Mouse (Mus musculus) heart, embryonic 11.5 days (tissue): ENCODE measurements around the gene Cel. TPM values are rescaled to one million over a fixed set of nuclear protein-coding genes. Genes with fewer than 3 reads are reported as not detected.

Experiments
- ATAC-seq: fragments of 200-750 bp; cut with Nextera tagmentation; replicated peaks from 2 replicates; pipeline ENCODE4 v1.8.0; 2017; ENCODE audit warnings: moderate library complexity; ENCODE audit not compliant: insufficient number of reproducible peaks, low FRiP score, low TSS enrichment
- H3K27ac ChIP-seq: fragments of 300-500 bp; sonication (generic); 2 replicates; pipeline ENCODE4 v1.5.1; 2014; ENCODE audit warnings: mild to moderate bottlenecking, low read depth, low read length
- H3K27me3 ChIP-seq: fragments of 300-500 bp; sonication (generic); 2 replicates; pipeline ENCODE4 v1.6.1; 2014; ENCODE audit warnings: mild to moderate bottlenecking, low read length, mixed read lengths; ENCODE audit not compliant: control insufficient read depth, insufficient read depth
- H3K36me3 ChIP-seq: fragments of 300-500 bp; sonication (generic); 2 replicates; pipeline ENCODE4 v1.6.1; 2014; ENCODE audit warnings: mild to moderate bottlenecking, low read length, moderate library complexity, mixed read lengths; ENCODE audit not compliant: control insufficient read depth, insufficient read depth
- H3K4me1 ChIP-seq: fragments of 300-500 bp; sonication (generic); 2 replicates; pipeline ENCODE4 v1.6.1; 2014; ENCODE audit warnings: low read length; ENCODE audit not compliant: control insufficient read depth, insufficient read depth
- H3K4me2 ChIP-seq: fragments of 300-500 bp; sonication (generic); 2 replicates; pipeline ENCODE4 v1.6.1; 2014; ENCODE audit warnings: mild to moderate bottlenecking, moderate library complexity
- H3K4me3 ChIP-seq: fragments of 300-500 bp; sonication (generic); 2 replicates; pipeline ENCODE4 v1.5.1; 2014; ENCODE audit warnings: low read depth, low read length
- H3K9ac ChIP-seq: fragments of 300-500 bp; sonication (generic); 2 replicates; pipeline ENCODE4 v1.6.1; 2014; ENCODE audit warnings: mild to moderate bottlenecking, low read depth, low read length, moderate library complexity
- H3K9me3 ChIP-seq: fragments of 300-500 bp; sonication (generic); replicated peaks from 2 replicates; pipeline ENCODE4 v1.6.1; 2016; ENCODE audit warnings: low read length; ENCODE audit not compliant: control insufficient read depth
- WGBS: fragments of 180-500 bp; shearing (Covaris S2); extraction: QIAGEN DNeasy Blood & Tissue Kit; methylation state at CpG from one replicate; pipeline ENCODE4 v1.1.7; 2014; ENCODE audit not compliant: insufficient replicate concordance; 5-methylcytosine and 5-hydroxymethylcytosine counted together
- polyA plus RNA-seq: library from polyadenylated mRNA; unstranded; fragments of >200 nt; fragmentation: Nextera tagmentation; extraction: Ambion mirVana; gene quantifications from 2 replicates; pipeline ENCODE4 v1.2.1, GENCODE M21; 2014

Gene Cel
- polyA plus RNA-seq, 1 experiment from 2014 or later: not detected

DNA sequence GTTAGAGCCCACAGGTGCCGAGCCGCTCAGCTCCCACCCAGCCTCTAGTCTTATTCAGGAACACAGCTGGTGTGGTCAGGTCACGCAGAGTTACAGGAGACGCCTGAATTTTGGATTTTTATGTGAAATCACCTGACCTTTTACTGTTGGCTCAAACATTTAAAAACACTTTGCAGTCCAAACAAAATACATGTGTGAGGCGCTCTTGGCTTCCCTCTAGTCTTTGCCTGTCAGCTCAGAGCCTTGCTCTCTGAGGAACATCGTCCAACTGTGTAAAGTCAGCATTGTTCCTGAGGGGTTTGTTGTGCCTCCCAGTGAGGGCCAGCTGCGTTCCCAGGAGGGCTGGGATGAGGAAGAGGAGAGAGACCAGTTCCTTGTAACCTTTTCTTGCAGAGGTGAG lies 32.9 kb downstream of the Cel start:
- Histone ChIP-seq H3K27ac (no peak overlapping the region), H3K9ac (no peak overlapping the region), H3K4me2 (no peak overlapping the region), H3K36me3 (no peaks in the 10 kb centered on the region), H3K9me3 (no peaks in the 10 kb centered on the region), H3K27me3 (no peaks in the 10 kb centered on the region), H3K4me1 (peaks cover 43% of the 10 kb centered on the region), H3K4me3 (no peak overlapping the region)
- WGBS: 71% methylated on average over 7 of the region's 7 CpGs
- no peak for ATAC-seq

DNA sequence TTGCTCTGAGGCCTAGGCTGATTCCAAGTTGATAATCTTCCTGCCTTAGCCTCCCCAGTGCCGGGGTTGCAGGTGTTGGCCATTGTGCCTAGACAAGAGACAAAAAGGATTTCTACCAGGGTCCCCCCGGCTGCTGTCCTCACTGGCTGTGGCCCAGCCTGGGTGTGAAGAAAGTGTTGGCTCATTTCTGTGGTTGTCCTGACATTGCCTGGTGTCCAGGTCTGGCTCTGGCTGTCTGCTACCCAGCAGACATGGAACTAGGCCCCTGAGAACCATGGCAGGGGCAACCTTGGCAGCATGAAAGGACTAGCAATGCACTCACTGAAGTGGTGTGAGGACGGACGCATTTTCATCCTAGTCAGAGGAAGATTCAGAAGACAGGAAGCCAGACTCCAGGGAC lies 33.3 kb downstream of the Cel start:
- no peak overlapping the region for H3K4me2 ChIP-seq
- no peak overlapping the region for H3K9ac ChIP-seq
- no peaks in the 10 kb centered on the region for H3K36me3 ChIP-seq
- H3K27me3 ChIP-seq: no peaks in the 10 kb centered on the region
- no peak overlapping the region for H3K27ac ChIP-seq
- 80% methylated on average over 4 of the region's 4 CpGs for WGBS
- no peak overlapping the region for H3K4me3 ChIP-seq
- peaks cover 43% of the 10 kb centered on the region for H3K4me1 ChIP-seq
- ATAC-seq: no peak
- H3K9me3 ChIP-seq: no peaks in the 10 kb centered on the region

DNA sequence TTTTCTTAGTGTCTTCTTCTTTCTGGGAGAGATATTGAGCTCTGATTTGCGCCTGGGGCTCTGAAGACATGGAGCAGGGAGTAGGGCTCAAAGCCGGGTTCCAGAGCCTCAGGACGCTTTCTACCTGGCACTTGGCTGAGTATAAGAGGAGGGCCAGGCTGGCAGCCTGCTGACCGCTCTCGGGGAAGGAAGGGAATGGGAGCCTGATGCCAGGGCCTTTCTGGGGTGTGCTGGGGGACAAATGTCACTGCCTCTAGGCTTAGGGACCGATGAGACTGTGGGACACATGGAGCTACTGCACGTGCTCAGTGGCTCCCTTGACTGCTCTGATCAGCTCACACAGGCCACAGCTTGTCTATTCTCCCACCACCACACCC lies 34.9 kb downstream of the Cel start:
- Histone ChIP-seq H3K9ac (no peak overlapping the region), H3K27me3 (no peaks in the 10 kb centered on the region), H3K4me1 (peaks cover 38% of the 10 kb centered on the region), H3K27ac (no peak overlapping the region), H3K36me3 (no peaks in the 10 kb centered on the region), H3K4me3 (no peak overlapping the region), H3K4me2 (no peak overlapping the region), H3K9me3 (no peaks in the 10 kb centered on the region)
- ATAC-seq: no peak
- 83% methylated on average over 7 of the region's 7 CpGs for WGBS

DNA sequence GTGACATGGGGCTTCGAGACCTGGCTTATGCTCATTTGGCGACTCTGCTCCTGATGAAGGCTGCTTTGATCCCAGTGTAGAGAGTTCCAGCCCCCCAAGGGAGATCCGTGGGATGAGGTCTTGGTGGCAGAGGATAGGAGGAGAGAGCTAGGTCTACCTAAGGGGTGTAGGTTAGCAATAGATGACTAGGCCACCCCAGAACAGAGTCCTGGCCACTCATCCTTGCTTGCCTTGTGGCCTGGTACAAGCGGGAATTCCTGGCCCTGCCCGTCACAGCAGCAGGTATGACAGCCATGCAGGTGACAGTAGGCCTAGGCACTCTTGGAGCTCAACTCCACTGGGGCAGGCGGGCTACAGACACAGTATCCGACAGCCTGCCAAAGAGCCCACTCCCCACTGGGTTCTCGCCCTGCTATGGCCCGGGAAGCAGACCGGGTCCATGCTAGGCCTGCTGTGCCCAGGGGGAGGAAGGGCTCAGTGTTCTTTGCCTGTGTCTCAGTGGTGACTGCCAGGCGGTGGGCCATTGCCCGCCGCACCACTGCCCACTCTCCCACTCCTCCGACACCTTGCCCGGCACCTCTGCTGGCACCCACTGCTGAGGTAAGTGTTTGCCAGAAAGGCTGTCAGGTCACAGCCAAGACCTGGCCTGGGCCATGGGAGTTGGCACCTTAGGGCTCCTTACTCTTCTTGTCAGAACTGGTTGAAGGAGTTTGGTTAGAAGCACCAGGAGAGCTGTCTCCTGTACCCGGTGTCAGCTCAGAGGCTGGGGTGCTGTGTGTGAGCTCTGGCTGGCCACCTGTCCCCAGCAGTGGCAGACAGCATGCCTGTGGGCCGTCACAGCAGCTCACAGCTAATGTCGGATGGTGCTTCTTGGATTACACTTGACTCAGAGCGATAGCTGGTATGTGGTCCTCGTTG lies 35.5 kb downstream of the Cel start:
- H3K9me3 ChIP-seq: no peaks in the 10 kb centered on the region
- no peak for ATAC-seq
- no peak overlapping the region for H3K4me3 ChIP-seq
- no peak overlapping the region for H3K9ac ChIP-seq
- no peak overlapping the region for H3K4me2 ChIP-seq
- H3K27me3 ChIP-seq: no peaks in the 10 kb centered on the region
- H3K27ac ChIP-seq: no peak overlapping the region
- 81% methylated on average over 20 of the region's 20 CpGs for WGBS
- peaks cover 36% of the 10 kb centered on the region for H3K4me1 ChIP-seq
- H3K36me3 ChIP-seq: no peaks in the 10 kb centered on the region

DNA sequence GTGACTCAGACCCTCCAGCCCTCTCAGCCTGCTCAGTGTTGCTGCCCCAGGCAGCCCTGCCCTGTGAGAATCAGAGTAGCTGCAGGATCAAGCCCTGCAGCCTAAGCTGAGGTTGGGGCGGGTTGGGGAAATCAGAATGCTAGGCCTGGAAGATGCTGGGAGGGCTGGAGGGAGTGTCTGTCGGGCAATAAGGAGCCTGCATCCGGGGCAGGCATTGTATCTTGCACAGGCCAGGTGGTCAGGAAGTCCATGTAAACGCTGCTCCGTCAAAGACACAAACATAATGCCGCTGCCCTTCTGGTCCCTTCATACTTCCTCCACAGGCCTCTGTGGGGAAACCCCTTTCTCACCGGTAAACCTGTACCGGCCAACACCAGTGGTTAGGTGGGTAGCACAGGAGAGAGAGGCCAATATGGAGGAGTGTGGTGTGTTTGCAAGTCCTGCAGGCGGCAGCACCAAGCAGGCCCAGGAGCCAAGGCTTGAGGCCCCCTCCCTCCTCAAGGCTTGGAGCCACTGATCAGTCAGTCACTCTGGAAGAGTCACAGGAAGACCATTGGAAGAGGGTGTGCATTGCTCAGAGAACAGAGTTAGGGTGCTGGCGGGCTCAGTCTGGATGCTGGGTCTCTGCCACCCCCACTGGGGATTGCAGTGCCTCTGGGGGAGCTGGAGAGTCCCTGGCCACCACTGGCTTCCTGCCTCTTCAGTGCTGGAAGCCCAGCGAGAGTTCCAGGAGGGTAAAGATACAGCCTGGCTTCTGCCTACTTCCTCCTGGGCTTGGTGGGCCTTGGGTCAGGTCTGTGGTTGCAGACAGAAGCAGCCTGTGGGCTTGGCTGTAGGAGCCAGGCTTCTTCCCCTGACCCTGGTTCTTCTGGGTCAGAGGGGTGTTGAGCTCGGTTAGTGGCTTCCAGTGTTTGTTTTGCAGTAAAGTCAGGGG lies 37.0 kb downstream of the Cel start:
- H3K4me2 ChIP-seq: peak overlapping the region; percentile 47; the same call in 1 of the 2 replicates
- peaks cover 26% of the 10 kb centered on the region for H3K4me1 ChIP-seq
- ATAC-seq: no peak
- no peaks in the 10 kb centered on the region for H3K36me3 ChIP-seq
- H3K9me3 ChIP-seq: no peaks in the 10 kb centered on the region
- H3K27me3 ChIP-seq: no peaks in the 10 kb centered on the region
- no peak overlapping the region for H3K4me3 ChIP-seq
- H3K27ac ChIP-seq: peak overlapping the region; percentile 66
- WGBS: 40% methylated on average over 12 of the region's 12 CpGs
- peak overlapping the region; percentile 43; the same call in 1 of the 2 replicates for H3K9ac ChIP-seq

DNA sequence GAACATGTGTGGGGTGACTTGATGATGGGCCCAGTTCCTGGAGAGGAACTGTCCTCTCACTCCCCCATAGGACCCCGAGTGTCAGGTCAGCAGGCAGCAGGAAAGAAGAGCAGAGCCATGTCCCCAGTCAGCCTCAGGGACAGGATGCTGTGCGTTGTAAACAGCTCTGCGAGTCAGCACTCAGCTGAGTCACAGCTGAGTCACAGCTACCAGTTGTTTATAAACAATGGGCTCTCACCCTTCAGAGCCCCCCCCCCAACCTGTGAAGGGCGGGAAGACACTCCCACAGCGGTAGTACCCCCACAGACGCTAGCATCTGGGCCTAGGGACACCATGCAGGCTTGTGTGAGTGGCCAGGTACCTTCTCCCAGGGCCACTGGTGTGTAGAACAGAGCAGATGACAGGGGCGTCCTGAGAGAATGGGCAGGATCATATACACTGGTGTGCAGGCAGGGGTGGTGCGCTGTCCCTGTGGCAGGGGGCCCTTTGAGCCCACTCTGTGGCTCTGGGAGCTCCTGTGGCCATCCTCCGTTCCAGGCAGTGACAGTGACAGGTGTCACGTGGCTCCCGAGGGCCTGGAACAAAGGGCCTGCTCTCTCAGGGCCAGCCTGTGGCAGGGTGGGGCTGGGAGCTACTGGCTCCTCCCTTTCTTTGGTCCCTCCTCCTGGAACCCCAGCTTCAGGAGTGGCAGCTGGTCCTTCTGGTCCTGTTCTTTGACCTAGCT lies 37.8 kb downstream of the Cel start:
- peak overlapping the region; percentile 47 for H3K4me2 ChIP-seq
- peak overlapping the region; percentile 58; the same call in 1 of the 2 replicates for H3K9ac ChIP-seq
- H3K9me3 ChIP-seq: no peaks in the 10 kb centered on the region
- H3K27me3 ChIP-seq: no peaks in the 10 kb centered on the region
- H3K27ac ChIP-seq: peak overlapping the region; percentile 66
- H3K4me3 ChIP-seq: no peak overlapping the region
- no peaks in the 10 kb centered on the region for H3K36me3 ChIP-seq
- H3K4me1 ChIP-seq: peaks cover 26% of the 10 kb centered on the region
- 19% methylated on average over 11 of the region's 11 CpGs for WGBS
- peak; percentile 89 for ATAC-seq

- peaks cover 26% of the 10 kb centered on the region for H3K4me1 ChIP-seq
- H3K4me3 ChIP-seq: no peak overlapping the region
- ATAC-seq: no peak
- 84% methylated on average over 10 of the region's 10 CpGs for WGBS
- no peaks in the 10 kb centered on the region for H3K36me3 ChIP-seq
- no peaks in the 10 kb centered on the region for H3K9me3 ChIP-seq
- no peak overlapping the region for H3K27ac ChIP-seq
- H3K27me3 ChIP-seq: no peaks in the 10 kb centered on the region
- H3K4me2 ChIP-seq: no peak overlapping the region
- H3K9ac ChIP-seq: no peak overlapping the region; the same call in 1 of the 2 replicates
Observed at GRCm38 (mm10) chr2:28524406-28524805, 38.8 kb downstream of the Cel start.

- Histone ChIP-seq H3K36me3 (no peaks in the 10 kb centered on the region), H3K27ac (no peak overlapping the region), H3K9me3 (no peaks in the 10 kb centered on the region), H3K4me1 (peaks cover 26% of the 10 kb centered on the region), H3K9ac (no peak overlapping the region), H3K4me3 (no peak overlapping the region), H3K27me3 (no peaks in the 10 kb centered on the region), H3K4me2 (no peak overlapping the region)
- peak; percentile 64 for ATAC-seq
- 23% methylated on average over 5 of the region's 5 CpGs for WGBS
Observed at GRCm38 (mm10) chr2:28523643-28524117, 39.5 kb downstream of the Cel start.
